Mouse (Mus musculus): Measurements from ENCODE around the gene Cpsf3.

Cpsf3 gene

DNA sequence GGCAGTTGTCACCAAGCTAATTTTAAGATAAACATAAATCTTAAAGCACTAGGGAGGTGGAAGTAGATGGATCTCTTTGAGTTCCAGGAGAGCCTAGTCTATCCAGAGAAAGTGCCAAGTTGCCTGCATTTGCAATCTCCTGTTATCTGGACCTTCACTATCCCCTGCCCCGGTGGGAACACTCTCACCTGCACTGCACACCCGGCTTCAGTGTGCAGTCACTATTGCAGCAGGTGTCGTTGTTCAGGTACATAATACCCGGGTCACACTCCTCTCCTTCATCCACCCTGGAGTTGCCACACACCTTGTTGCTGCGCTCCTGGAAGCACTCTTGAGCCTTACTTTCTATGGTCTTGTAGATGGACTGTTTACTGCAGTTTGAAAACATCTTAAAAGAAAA lies 48.6 kb downstream of the Cpsf3 start:
- no peak for DNase-seq (ENCODE audit: low spot score)

DNA sequence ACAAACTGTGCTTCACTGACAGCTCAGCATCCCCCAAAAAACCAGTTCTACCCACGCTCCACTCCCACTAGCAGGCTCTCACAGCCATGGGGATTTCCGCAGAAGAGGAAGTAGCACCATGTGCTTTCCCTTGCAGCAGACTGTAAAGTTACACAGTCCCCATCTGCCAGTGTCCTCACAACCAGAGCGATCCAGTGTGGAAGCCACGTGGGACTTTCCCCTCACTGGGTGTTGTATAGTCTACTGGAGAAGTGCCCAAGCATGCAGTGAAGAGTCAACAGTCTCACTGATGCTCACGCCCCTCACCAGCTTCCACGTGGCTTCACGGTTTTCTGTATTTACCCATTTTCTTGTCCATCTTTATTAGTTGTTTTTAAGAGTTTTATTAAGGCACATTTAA lies 50.7 kb downstream of the Cpsf3 start:
- DNase-seq (ENCODE audit: low spot score) = no peak

DNA sequence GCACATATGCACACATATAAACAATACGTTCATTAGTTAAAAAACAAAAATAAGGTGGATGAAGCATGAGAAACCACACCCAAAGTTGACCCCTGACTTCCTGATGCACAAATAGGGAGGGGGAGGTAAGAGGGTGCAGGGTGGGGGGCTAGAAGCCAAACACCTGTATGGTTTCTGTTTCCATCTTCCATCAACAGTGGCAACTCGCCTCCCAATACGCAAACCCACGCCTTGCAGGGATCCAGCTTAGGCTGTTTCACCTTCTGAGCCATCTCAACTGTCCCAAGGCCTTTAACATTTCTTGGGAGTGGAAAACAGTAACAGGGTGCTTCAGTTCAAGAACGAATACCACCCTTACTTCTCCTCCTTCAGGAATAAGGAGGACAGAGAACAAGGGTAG lies 52.0 kb downstream of the Cpsf3 start:
- no peak for DNase-seq (ENCODE audit: low spot score)

DNA sequence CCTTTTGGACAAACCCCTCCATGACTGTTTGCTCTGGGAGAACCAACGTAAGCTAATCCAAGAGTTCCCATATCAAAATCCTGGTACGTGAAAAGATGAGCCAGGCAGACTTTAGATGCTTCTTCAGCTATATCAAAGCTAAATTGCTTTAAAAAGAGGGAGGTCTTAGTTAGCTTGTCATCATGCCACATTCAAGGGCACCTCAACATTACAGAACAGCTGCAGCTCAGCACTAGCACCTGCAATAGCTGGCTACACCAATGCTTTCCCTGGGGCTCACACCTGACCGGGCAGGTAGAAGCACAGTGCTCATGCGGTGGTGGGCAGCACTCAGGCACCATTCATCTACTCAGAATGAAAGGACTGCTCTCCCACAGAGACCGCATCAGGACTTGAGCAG lies 55.5 kb downstream of the Cpsf3 start:
- DNase-seq (ENCODE audit: low spot score) = no peak

DNA sequence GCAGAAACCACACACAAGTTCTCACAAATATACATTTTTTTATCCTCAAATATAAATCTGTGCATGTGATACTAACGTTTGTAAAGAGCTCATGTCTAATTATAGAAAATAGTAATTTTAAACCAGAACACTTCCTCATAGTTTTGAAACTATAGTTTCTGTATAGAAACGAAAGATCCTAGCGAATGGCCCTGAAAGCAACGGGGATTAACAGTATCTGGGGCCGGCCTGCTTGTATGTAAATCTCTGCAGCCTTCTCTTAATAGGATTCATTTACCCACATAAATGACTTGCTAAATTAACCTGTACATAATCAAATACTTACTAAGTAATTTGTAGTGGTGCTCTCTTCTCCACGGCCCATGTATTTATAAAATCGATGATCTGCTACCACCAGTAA lies 61.8 kb downstream of the Cpsf3 start:
- no peak for DNase-seq (ENCODE audit: low spot score)

DNA sequence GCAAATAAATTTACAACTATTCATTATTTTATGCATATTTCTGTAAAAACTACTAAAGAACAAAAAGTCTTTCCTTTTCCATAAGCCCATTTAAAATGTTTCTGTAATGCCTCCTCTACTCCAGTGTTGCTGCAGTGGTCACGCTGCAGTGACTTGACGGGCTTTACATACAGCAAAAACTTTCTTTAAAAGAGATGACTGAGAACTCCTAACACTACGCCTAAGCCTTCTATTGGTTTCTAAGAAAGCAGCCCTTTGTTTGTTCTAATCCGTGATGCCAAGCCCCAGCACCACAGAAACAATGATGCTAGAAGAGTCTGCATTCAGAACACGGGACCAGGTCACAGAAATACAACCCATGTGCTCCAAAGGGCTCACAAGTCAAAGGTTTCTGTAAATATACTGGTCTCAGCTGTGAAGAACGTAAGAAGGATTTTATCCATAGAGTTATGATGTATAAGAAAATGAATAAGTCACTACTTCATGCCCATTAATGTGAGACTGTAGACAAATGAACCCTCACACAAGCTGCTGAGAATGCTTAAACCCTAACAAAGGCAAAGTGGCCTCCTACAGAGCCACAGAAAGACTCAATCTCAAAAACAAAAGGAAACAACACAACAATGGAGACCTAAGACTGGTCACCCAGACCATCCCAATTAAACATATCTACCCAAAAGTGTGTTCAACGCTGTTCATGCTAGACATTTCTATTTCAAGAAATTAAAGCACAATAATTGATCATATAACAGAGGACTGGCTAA lies 65.1 kb downstream of the Cpsf3 start:
- DNase-seq (ENCODE audit: low spot score) = no peak

DNA sequence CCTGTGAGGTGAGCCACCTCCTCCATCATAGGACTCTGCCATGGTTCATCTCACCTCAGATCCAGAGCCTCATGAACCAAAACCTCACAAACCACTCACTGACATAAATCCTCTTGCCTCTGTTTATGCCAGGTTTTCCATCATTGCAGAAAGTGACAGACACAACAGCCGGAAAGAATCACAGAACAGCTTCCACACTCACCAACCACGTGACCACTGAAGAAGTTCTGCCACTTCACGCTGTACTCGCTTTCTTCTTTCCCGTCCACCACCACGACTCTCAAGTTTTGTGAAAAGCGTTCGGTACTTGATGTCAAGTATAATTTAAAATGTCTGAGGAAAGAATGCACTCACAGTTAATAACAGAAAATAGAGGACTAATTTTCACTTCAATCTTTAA lies 68.5 kb downstream of the Cpsf3 start:
- DNase-seq (ENCODE audit: low spot score) = no peak

DNA sequence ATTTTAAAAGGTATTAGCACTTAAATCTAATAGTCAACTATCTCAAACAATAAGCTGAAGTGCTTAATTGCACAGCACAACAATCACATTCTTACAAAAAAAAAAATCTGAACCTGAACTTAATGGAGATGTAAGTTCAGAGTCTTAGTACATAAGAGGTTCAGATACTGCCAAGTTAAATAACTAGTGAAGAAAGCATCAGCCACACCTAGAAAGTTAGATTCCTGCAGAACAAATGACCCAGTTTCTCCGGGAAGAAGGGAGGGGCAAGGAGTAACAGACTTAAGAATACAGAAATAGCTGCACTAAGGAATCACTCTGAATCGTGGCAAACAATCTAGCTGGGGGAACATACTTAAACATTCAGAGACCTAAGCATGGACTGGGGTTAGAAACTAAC lies 77.5 kb downstream of the Cpsf3 start:
- DNase-seq (ENCODE audit: low spot score) = no peak

DNA sequence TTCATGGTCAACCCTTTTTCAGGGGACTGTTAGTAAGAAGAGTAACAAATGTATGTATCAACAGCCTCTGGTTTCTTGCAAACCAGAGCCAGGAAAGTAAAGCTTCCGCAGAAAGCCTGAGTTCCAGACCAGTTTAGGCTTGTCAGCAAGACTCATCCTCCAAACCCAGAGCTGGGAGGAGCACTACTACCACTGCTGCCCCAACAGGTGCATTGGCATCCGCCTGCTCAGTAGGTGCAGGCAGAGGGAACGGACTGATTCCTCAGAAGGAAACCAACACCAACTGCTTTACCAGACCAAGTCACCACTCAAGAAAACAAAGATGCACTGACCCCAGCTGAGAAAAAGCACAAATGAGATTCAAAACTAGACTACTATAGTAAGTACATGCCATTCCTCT lies 78.0 kb downstream of the Cpsf3 start:
- no peak for DNase-seq (ENCODE audit: low spot score)

Data from testis, postnatal 14 days (tissue).